Mouse (Mus musculus) testis, adult 2 months (tissue): ENCODE results near the gene Nt5e.

ENCODE experiments used
- CTCF ChIP-seq: fragments of 200-500 bp; IDR thresholded peaks from 2 replicates; pipeline ENCODE4 v1.5.1; 2012; ENCODE audit warnings: low read depth, mild to moderate bottlenecking, inconsistent platforms, low read length, moderate library complexity; ENCODE audit not compliant: control insufficient read depth, insufficient read depth, insufficient replicate concordance
- POLR2A ChIP-seq: fragments of 200-500 bp; IDR thresholded peaks from 2 replicates; pipeline ENCODE4 v1.6.1; 2012; ENCODE audit warnings: low read depth, mild to moderate bottlenecking, inconsistent platforms, low read length, moderate library complexity; ENCODE audit not compliant: control insufficient read depth

GRCm38 (mm10) chr9:88319226-88319625, 7.8 kb upstream of the Nt5e start:
- TF ChIP-seq POLR2A (no peak), CTCF (no peak)
